Mouse (Mus musculus): ENCODE results near the gene Atxn1.

DNA sequence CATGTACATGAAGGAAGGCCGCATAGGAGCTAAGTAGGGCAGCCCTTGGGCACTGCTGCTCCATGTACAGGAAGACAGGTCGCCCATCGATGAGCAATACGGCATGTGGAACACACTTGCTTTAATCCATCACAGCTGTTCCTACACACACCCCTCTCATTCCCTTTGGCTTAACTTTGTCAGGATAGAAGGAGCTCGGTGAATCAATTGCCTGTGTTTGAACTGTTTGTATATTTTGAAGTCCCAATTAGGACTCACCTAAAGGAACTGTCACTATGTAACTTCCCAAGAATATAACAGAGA lies 84.3 kb downstream of the Atxn1 start:
- TF ChIP-seq POLR2A (IDR thresholded peaks at IDR 0.05; ENCODE audit: low read depth, low read length) (no peak), MAZ (IDR thresholded peaks at IDR 0.05; ENCODE audit: low read depth, low read length) (no peak), CTCF (conservative IDR thresholded peaks at IDR 0.05 in 1 of 2, IDR thresholded peaks at IDR 0.05 in 1 of 2; ENCODE audit: low read depth in 2 of 2, low read length in 2 of 2) (no peak), IRF4 (IDR thresholded peaks at IDR 0.05; ENCODE audit: low read depth, low read length) (no peak)
